Mouse (Mus musculus) ES-Bruce4 (cell line): ENCODE measurements at regions not wholly inside any gene's neighbourhood (a gene's known extent, or its start where the extent isn't known, plus 50 kb on each side); places are given as distances from the start of the nearest gene placed in this dataset.
A peak's percentile ranks its signal among the peaks of the same experiment; 100 is the strongest.

ENCODE experiments used
- CTCF ChIP-seq: IDR thresholded peaks from one replicate; pipeline ENCODE4 v1.8.1; 2011; ENCODE audit warnings: low read depth, low read length
- EP300 ChIP-seq: IDR thresholded peaks from 2 replicates; pipeline ENCODE4 v1.6.1; 2011; ENCODE audit warnings: low read depth, low read length; ENCODE audit not compliant: insufficient read depth
- POLR2A ChIP-seq: IDR thresholded peaks from one replicate; pipeline ENCODE4 v1.8.1; 2011; ENCODE audit warnings: low read length; ENCODE audit not compliant: insufficient read depth

- TF ChIP-seq POLR2A (no peak), EP300 (no peak), CTCF (peak; percentile 67)
These were observed 234.3 kb downstream of the Hace1 start for GRCm38 (mm10) chr10:45811882-45812281.
